Mouse (Mus musculus): Measurements from ENCODE around the gene Ube2e3. TPM values are rescaled to one million over a fixed set of nuclear protein-coding genes. Genes with fewer than 3 reads are reported as not detected.
A peak's percentile ranks its signal among the peaks of the same experiment; 100 is the strongest.

Ube2e3 gene
- total RNA-seq, 2 experiments from 2014 or later, result 45.4 to 48.0 TPM

- intact Hi-C loops (cut with DNase I), result no loop called here
- DNase-seq, result no peak
These were observed 8.1 kb downstream of the Ube2e3 start for GRCm38 (mm10) chr2:78876002-78876401.

GRCm38 (mm10) chr2:78882068-78882467, 14.1 kb downstream of the Ube2e3 start:
- intact Hi-C loops (cut with DNase I), result no loop called here
- DNase-seq, result no peak

GRCm38 (mm10) chr2:78882743-78883433, 15.0 kb downstream of the Ube2e3 start:
- intact Hi-C loops (cut with DNase I), result no loop called here

GRCm38 (mm10) chr2:78886446-78886845, 18.5 kb downstream of the Ube2e3 start:
- no peak for DNase-seq
- intact Hi-C loops (cut with DNase I), result no loop called here

More at GRCm38 (mm10) chr2:78882743-78883433, 15.0 kb downstream of the Ube2e3 start:
- no peak for DNase-seq

- intact Hi-C loops (cut with DNase I), result no loop called here
- DNase-seq, result no peak
These were observed 20.3 kb downstream of the Ube2e3 start for GRCm38 (mm10) chr2:78888190-78888589.

GRCm38 (mm10) chr2:78895216-78895615, 27.3 kb downstream of the Ube2e3 start:
- no peak for DNase-seq
- intact Hi-C loops (cut with DNase I), result no loop called here

GRCm38 (mm10) chr2:78905916-78906315, 38.0 kb downstream of the Ube2e3 start:
- DNase-seq, result no peak
- intact Hi-C loops (cut with DNase I), result loop anchor here (2.0 kb wide), 1 partner anchor 35 kb away; no protein-coding TSS in a partner anchor

- DNase-seq, result no peak
- intact Hi-C loops (cut with DNase I), result loop anchor here (10.0 kb wide), 1 partner anchor 647 kb away; no protein-coding TSS in a partner anchor
These were observed 43.6 kb downstream of the Ube2e3 start for GRCm38 (mm10) chr2:78911516-78911915.

- intact Hi-C loops (cut with DNase I), result loop anchor here (1.0 to 10.0 kb wide), 2 partner anchors 650 to 866 kb away; no protein-coding TSS in a partner anchor
These were observed 46.9 kb downstream of the Ube2e3 start for GRCm38 (mm10) chr2:78914861-78915260.

GRCm38 (mm10) chr2:78922980-78923674, 55.2 kb downstream of the Ube2e3 start:
- intact Hi-C loops (cut with DNase I), result no loop called here
- no peak for DNase-seq

More at GRCm38 (mm10) chr2:78914861-78915260, 46.9 kb downstream of the Ube2e3 start:
- no peak for DNase-seq

- no peak for DNase-seq
- intact Hi-C loops (cut with DNase I), result no loop called here
These were observed 57.9 kb downstream of the Ube2e3 start for GRCm38 (mm10) chr2:78925807-78926206.

- no peak for DNase-seq
- intact Hi-C loops (cut with DNase I), result no loop called here
These were observed 59.7 kb downstream of the Ube2e3 start for GRCm38 (mm10) chr2:78927625-78928024.

GRCm38 (mm10) chr2:78928080-78928479, 60.2 kb downstream of the Ube2e3 start:
- no peak for DNase-seq
- intact Hi-C loops (cut with DNase I), result no loop called here

GRCm38 (mm10) chr2:78931358-78931757, 63.4 kb downstream of the Ube2e3 start:
- DNase-seq, result no peak

GRCm38 (mm10) chr2:78959451-78959850, 91.5 kb downstream of the Ube2e3 start:
- intact Hi-C loops (cut with DNase I), result loop anchor here (1.0 kb wide), 2 partner anchors 307 to 540 kb away; no protein-coding TSS in a partner anchor
- peak in 1 of 2 experiments; percentile 3 for DNase-seq

More at GRCm38 (mm10) chr2:78931358-78931757, 63.4 kb downstream of the Ube2e3 start:
- intact Hi-C loops (cut with DNase I), result no loop called here

GRCm38 (mm10) chr2:78960288-78960687, 92.4 kb downstream of the Ube2e3 start:
- intact Hi-C loops (cut with DNase I), result loop anchor here (5.0 kb wide), 1 partner anchor 1597 kb away; no protein-coding TSS in a partner anchor
- DNase-seq, result no peak

- DNase-seq, result no peak
These were observed 93.1 kb downstream of the Ube2e3 start for GRCm38 (mm10) chr2:78961023-78961422.

GRCm38 (mm10) chr2:78961580-78961979, 93.7 kb downstream of the Ube2e3 start:
- intact Hi-C loops (cut with DNase I), result loop anchor here (5.0 kb wide), 1 partner anchor 1596 kb away; no protein-coding TSS in a partner anchor
- DNase-seq, result no peak

More at GRCm38 (mm10) chr2:78961023-78961422, 93.1 kb downstream of the Ube2e3 start:
- intact Hi-C loops (cut with DNase I), result loop anchor here (5.0 kb wide), 1 partner anchor 1596 kb away; no protein-coding TSS in a partner anchor

GRCm38 (mm10) chr2:78964995-78965394, 97.1 kb downstream of the Ube2e3 start:
- intact Hi-C loops (cut with DNase I), result loop anchor here (5.0 kb wide), 1 partner anchor 1592 kb away; no protein-coding TSS in a partner anchor
- DNase-seq, result no peak

GRCm38 (mm10) chr2:78965396-78965795, 97.5 kb downstream of the Ube2e3 start:
- intact Hi-C loops (cut with DNase I), result no loop called here

GRCm38 (mm10) chr2:78970088-78970487, 102.2 kb downstream of the Ube2e3 start:
- intact Hi-C loops (cut with DNase I), result no loop called here

More at GRCm38 (mm10) chr2:78965396-78965795, 97.5 kb downstream of the Ube2e3 start:
- DNase-seq, result no peak

More at GRCm38 (mm10) chr2:78970088-78970487, 102.2 kb downstream of the Ube2e3 start:
- DNase-seq, result no peak
